Mouse (Mus musculus): ENCODE measurements around the gene Hnrnpf.

GRCm38 (mm10) chr6:117928746-117929145 is 28.6 kb downstream of the Hnrnpf start:
- TF ChIP-seq GATA1 (IDR thresholded peaks at IDR 0.05; ENCODE audit: borderline replicate concordance, low read length), result no peak
- no peak for TF ChIP-seq FLI1 (IDR thresholded peaks at IDR 0.05; ENCODE audit: low read length)
